ENCODE assay signal across 8 mouse cellular contexts in genomic region chr7:16129846-16130691, GRCm38 (mm10). TPM values are rescaled to one million over a fixed set of nuclear protein-coding genes. Genes with fewer than 3 reads are reported as not detected.
A peak's percentile ranks its signal among the peaks of the same experiment; 100 is the strongest.
DNase-seq lines count a peak whose midpoint lies in the region; ATAC-seq and TF ChIP-seq lines count a peak whose summit lies in the region.

No protein-coding gene starts in this region.

- H3K36me3 ChIP-seq in ES-E14 (ENCODE audit: control insufficient read depth, insufficient read depth, low read length, poor library complexity, severe bottlenecking) = peaks cover 5% of the 10 kb centered on the region; the same call in 1 of the 2 replicates
- peaks cover 5% of the 10 kb centered on the region; the same call in 1 of the 2 replicates for H3K36me3 ChIP-seq in hindbrain, embryonic 14.5 days (replicated peaks; ENCODE audit: control insufficient read depth, insufficient read depth)
- no peaks in the 10 kb centered on the region for H3K36me3 ChIP-seq in liver, embryonic 11.5 days (ENCODE audit: control insufficient read depth, insufficient read depth, low read length)

- no peaks in the 10 kb centered on the region for H3K27me3 ChIP-seq in hindbrain, embryonic 14.5 days (ENCODE audit: control insufficient read depth, insufficient read depth, low read length)
- H3K27me3 ChIP-seq in liver, embryonic 11.5 days (replicated peaks; ENCODE audit: control insufficient read depth, insufficient read depth, low read length) = peaks cover 32% of the 10 kb centered on the region

- H3K27ac ChIP-seq in ES-E14 (ENCODE audit: insufficient read depth, low read depth, low read length, poor library complexity, severe bottlenecking) = no peak overlapping the region
- peak overlapping the region; percentile 81 for H3K27ac ChIP-seq in hindbrain, embryonic 14.5 days
- H3K27ac ChIP-seq in liver, embryonic 11.5 days (ENCODE audit: low read depth, low read length) = no peak overlapping the region

- no peaks in the 10 kb centered on the region for H3K9me3 ChIP-seq in ES-E14 (ENCODE audit: control insufficient read depth, insufficient read depth, low read depth, low read length)
- no peaks in the 10 kb centered on the region for H3K9me3 ChIP-seq in hindbrain, embryonic 14.5 days (ENCODE audit: control insufficient read depth, low read length)
- H3K9me3 ChIP-seq in liver, embryonic 11.5 days (ENCODE audit: control insufficient read depth, low read length) = no peaks in the 10 kb centered on the region

- peak; percentile 7; the same call in 1 of the 2 replicates for ATAC-seq in frontal cortex, adult (ENCODE audit: low TSS enrichment)
- ATAC-seq in hindbrain, embryonic 14.5 days (ENCODE audit: low FRiP score) = peak; percentile 79
- ATAC-seq in liver, embryonic 11.5 days (replicated peaks; ENCODE audit: low FRiP score) = peak; percentile 53

- WGBS in hindbrain, embryonic 14.5 days = 1% methylated on average over 35 of the region's 38 CpGs
- WGBS in liver, embryonic 11.5 days = 3% methylated on average over 38 of the region's 38 CpGs

- H3K4me3 ChIP-seq in ES-E14 (ENCODE audit: insufficient read depth in 1 of 2, low read depth in 1 of 2, low read length in 2 of 2, poor library complexity in 1 of 2, severe bottlenecking in 1 of 2) = peak overlapping the region; percentile 77 to 90
- H3K4me3 ChIP-seq in hindbrain, embryonic 14.5 days (replicated peaks; ENCODE audit: low read length) = peak overlapping the region; percentile 47
- peak overlapping the region; percentile 49 for H3K4me3 ChIP-seq in liver, embryonic 11.5 days (ENCODE audit: low read depth, low read length)

- peak overlapping the region; percentile 74 for H3K9ac ChIP-seq in ES-E14 (ENCODE audit: insufficient read depth, low read depth, low read length, poor library complexity, severe bottlenecking)
- peak overlapping the region; percentile 67 for H3K9ac ChIP-seq in hindbrain, embryonic 14.5 days
- no peak overlapping the region; the same call in none of the 2 replicates for H3K9ac ChIP-seq in liver, embryonic 11.5 days (ENCODE audit: low read depth, low read length)

- H3K4me1 ChIP-seq in ES-E14 (ENCODE audit: control insufficient read depth in 2 of 2, insufficient read depth in 2 of 2, low read length in 2 of 2, poor library complexity in 1 of 2) = peaks cover 0 to 15% of the 10 kb centered on the region in 2 experiments; a peak in 1 of 4 replicates
- peaks cover 56% of the 10 kb centered on the region for H3K4me1 ChIP-seq in hindbrain, embryonic 14.5 days (replicated peaks; ENCODE audit: control insufficient read depth, insufficient read depth, low read length)
- 0 out of 2 replicates have a peak, but pooled peaks cover 7% of the 10 kb centered on the region for H3K4me1 ChIP-seq in liver, embryonic 11.5 days (replicated peaks; ENCODE audit: control insufficient read depth, insufficient read depth, low read length)

- in situ Hi-C loops in ES-E14 (cut with MboI; ENCODE audit: low sequenced_read_pairs in 2 of 2, unreplicated experiment in 2 of 2) = loop anchor here in 1 of 2 experiments (25.0 kb wide), 1 partner anchor 168 kb away; the partner anchor contains the start of gene Ehd2

- no peak for DNase-seq in frontal cortex, postnatal 14 days (ENCODE audit: low spot score in 2 of 2)
- DNase-seq in ES-E14 (ENCODE audit: low read depth, low spot score) = peak; percentile 82
- peak; percentile 90 for DNase-seq in embryo, embryonic 11 days
- peak; percentile 72 for DNase-seq in hindbrain, embryonic 14.5 days (ENCODE audit: low spot score)
- DNase-seq in liver, embryonic 11.5 days (ENCODE audit: low spot score) = peak; percentile 66
- peak; percentile 22 for DNase-seq in ovary, postnatal 36 days (ENCODE audit: low spot score)
- DNase-seq in c-Kit-positive CD71-positive TER-119-positive erythroid progenitor cells, embryonic 14.5 days (ENCODE audit: low spot score) = no peak

- H3K4me2 ChIP-seq in hindbrain, embryonic 14.5 days (replicated peaks) = peak overlapping the region; percentile 74
- peak overlapping the region; percentile 69 for H3K4me2 ChIP-seq in liver, embryonic 11.5 days

TF ChIP-seq in ES-E14, 5 proteins besides CTCF, POLR2A, EP300 and RAD21:
- TF ChIP-seq CHD2 (IDR thresholded peaks at IDR 0.05; ENCODE audit: low read depth, low read length) (no peak), ZC3H11A (IDR thresholded peaks at IDR 0.05; ENCODE audit: borderline replicate concordance, low read depth, low read length) (no peak)
TF ChIP-seq in ES-E14: peak in this region for 0.

RNA-seq across cellular contexts. Expression of gene Slc8a2, which starts 0.4 kb away (rescaled TPM):
- total RNA-seq in ES-E14 (2012; rRNA removed) = 3.1 and 7.8 TPM in 2 replicates
- 0.95 and 1.4 TPM in 2 replicates for polyA plus RNA-seq in hindbrain, embryonic 14.5 days (2014; fragmentation: Nextera tagmentation; extraction: Ambion mirVana)
- polyA plus RNA-seq in liver, embryonic 11.5 days (2014; fragmentation: Nextera tagmentation; extraction: Ambion mirVana) = 0.07 and 0.18 TPM in 2 replicates

RNA-seq across cellular contexts. Expression of gene Kptn, which starts 10.4 kb away (rescaled TPM):
- total RNA-seq in ES-E14 (2012; rRNA removed) = 15.4 and 20.0 TPM in 2 replicates
- 34.8 and 37.1 TPM in 2 replicates for polyA plus RNA-seq in hindbrain, embryonic 14.5 days (2014; fragmentation: Nextera tagmentation; extraction: Ambion mirVana)
- polyA plus RNA-seq in liver, embryonic 11.5 days (2014; fragmentation: Nextera tagmentation; extraction: Ambion mirVana) = 20.2 and 20.7 TPM in 2 replicates

RNA-seq across cellular contexts. Expression of gene Napa, which starts 31.8 kb away (rescaled TPM):
- total RNA-seq in ES-E14 (2012; rRNA removed) = 99.5 and 103 TPM in 2 replicates
- 202 and 214 TPM in 2 replicates for polyA plus RNA-seq in hindbrain, embryonic 14.5 days (2014; fragmentation: Nextera tagmentation; extraction: Ambion mirVana)
- 167 and 174 TPM in 2 replicates for polyA plus RNA-seq in liver, embryonic 11.5 days (2014; fragmentation: Nextera tagmentation; extraction: Ambion mirVana)

RNA-seq across cellular contexts. Expression of gene Meis3, which starts 44.8 kb away (rescaled TPM):
- 2.6 and 3.8 TPM in 2 replicates for total RNA-seq in ES-E14 (2012; rRNA removed)
- polyA plus RNA-seq in hindbrain, embryonic 14.5 days (2014; fragmentation: Nextera tagmentation; extraction: Ambion mirVana) = 98.4 and 121 TPM in 2 replicates
- polyA plus RNA-seq in liver, embryonic 11.5 days (2014; fragmentation: Nextera tagmentation; extraction: Ambion mirVana) = 14.2 and 17.7 TPM in 2 replicates

Comparison
In these comparisons a context has a peak if more than half of its experiments do, and no peak if none do; other contexts are left out.
1. ATAC-seq: peak in every context shown above with its lines; median percentile 79 in hindbrain, embryonic 14.5 days; 53 in liver, embryonic 11.5 days; 7 in frontal cortex, adult.
2. DNase-seq: peak in ES-E14 (single experiment), embryo, embryonic 11 days (single experiment), hindbrain, embryonic 14.5 days (single experiment), liver, embryonic 11.5 days (single experiment) and ovary, postnatal 36 days (single experiment); none in frontal cortex, postnatal 14 days (0 of 2) and c-Kit-positive CD71-positive TER-119-positive erythroid progenitor cells, embryonic 14.5 days (single experiment).
3. Peak in every context shown above with its lines, with median percentiles within 50 percentile points of each other: H3K4me3 ChIP-seq.